Comparison of ENCODE assay signal across 8 mouse cellular contexts in genomic region chr5:74792301-74792700, GRCm38 (mm10).
DNase-seq lines count a peak whose midpoint lies in the region; ATAC-seq and TF ChIP-seq lines count a peak whose summit lies in the region.

No protein-coding gene starts in this region.

- ATAC-seq in heart, embryonic 11.5 days (replicated peaks; ENCODE audit: insufficient number of reproducible peaks, low FRiP score, low TSS enrichment): peak; percentile 63
- ATAC-seq in kidney, embryonic 15.5 days (replicated peaks; ENCODE audit: low FRiP score): peak; percentile 92
- peak; percentile 69 for ATAC-seq in limb, embryonic 13.5 days (ENCODE audit: low FRiP score, low read depth)
- peak; percentile 74 for ATAC-seq in midbrain, embryonic 15.5 days (replicated peaks)

- H3K27me3 ChIP-seq in forebrain, embryonic 10.5 days (ENCODE audit: poor library complexity, severe bottlenecking): peaks cover 36% of the 10 kb centered on the region
- H3K27me3 ChIP-seq in heart, embryonic 11.5 days (ENCODE audit: control insufficient read depth, insufficient read depth, low read length): no peaks in the 10 kb centered on the region
- 0 out of 2 replicates have a peak, but pooled peaks cover 5% of the 10 kb centered on the region for H3K27me3 ChIP-seq in kidney, embryonic 15.5 days
- no peaks in the 10 kb centered on the region for H3K27me3 ChIP-seq in limb, embryonic 13.5 days
- H3K27me3 ChIP-seq in midbrain, embryonic 15.5 days (replicated peaks): 0 out of 2 replicates have a peak, but pooled peaks cover 2% of the 10 kb centered on the region
- no peaks in the 10 kb centered on the region for H3K27me3 ChIP-seq in testis, adult 2 months (ENCODE audit: control insufficient read depth, insufficient read depth, low read length)

- H3K4me1 ChIP-seq in forebrain, embryonic 10.5 days: peaks cover 23% of the 10 kb centered on the region
- H3K4me1 ChIP-seq in heart, embryonic 11.5 days (ENCODE audit: control insufficient read depth, insufficient read depth, low read length): peaks cover 7% of the 10 kb centered on the region
- H3K4me1 ChIP-seq in kidney, embryonic 15.5 days: peaks cover 35% of the 10 kb centered on the region
- H3K4me1 ChIP-seq in limb, embryonic 13.5 days: peaks cover 33% of the 10 kb centered on the region
- peaks cover 11% of the 10 kb centered on the region for H3K4me1 ChIP-seq in midbrain, embryonic 15.5 days
- H3K4me1 ChIP-seq in testis, adult 2 months (ENCODE audit: control insufficient read depth, insufficient read depth, low read length): peaks cover 2% of the 10 kb centered on the region; the same call in 1 of the 2 replicates

- H3K9ac ChIP-seq in heart, embryonic 11.5 days (ENCODE audit: low read depth, low read length): peak overlapping the region; percentile 24
- H3K9ac ChIP-seq in kidney, embryonic 15.5 days: 0 out of 2 replicates have a peak overlapping the region, but pooled peaks have one; percentile 15
- peak overlapping the region; percentile 36; the same call in 1 of the 2 replicates for H3K9ac ChIP-seq in limb, embryonic 13.5 days
- H3K9ac ChIP-seq in midbrain, embryonic 15.5 days: no peak overlapping the region

- DNase-seq in spleen, adult 18-20 months: peak; percentile 11 to 22
- no peak for DNase-seq in spleen, postnatal 4 days (ENCODE audit: low spot score in 2 of 2)
- DNase-seq in forebrain, embryonic 10.5 days (ENCODE audit: extremely low spot score, low spot score): peak; percentile 53

- 4% methylated on average over 7 of the region's 7 CpGs for WGBS in forebrain, embryonic 10.5 days
- WGBS in heart, embryonic 11.5 days (ENCODE audit: insufficient replicate concordance): 1% methylated on average over 7 of the region's 7 CpGs
- under 1% methylated on average over 7 of the region's 7 CpGs for WGBS in kidney, embryonic 15.5 days
- 0% methylated on average over 7 of the region's 7 CpGs for WGBS in limb, embryonic 13.5 days
- under 1% methylated on average over 7 of the region's 7 CpGs for WGBS in midbrain, embryonic 15.5 days

- peak overlapping the region; percentile 32; the same call in 1 of the 2 replicates for H3K4me3 ChIP-seq in forebrain, embryonic 10.5 days
- no peak overlapping the region for H3K4me3 ChIP-seq in heart, embryonic 11.5 days (ENCODE audit: low read depth, low read length)
- H3K4me3 ChIP-seq in kidney, embryonic 15.5 days (replicated peaks): peak overlapping the region; percentile 14
- no peak overlapping the region for H3K4me3 ChIP-seq in limb, embryonic 13.5 days
- H3K4me3 ChIP-seq in midbrain, embryonic 15.5 days: no peak overlapping the region
- H3K4me3 ChIP-seq in testis, adult 2 months (ENCODE audit: control insufficient read depth, low read depth, low read length): no peak overlapping the region

- peak; percentile 18; the same call in 1 of the 2 replicates for TF ChIP-seq CTCF in testis, adult 2 months (IDR thresholded peaks at IDR 0.05; ENCODE audit: control insufficient read depth, insufficient read depth, insufficient replicate concordance, low read depth, low read length)

- no peaks in the 10 kb centered on the region for H3K9me3 ChIP-seq in forebrain, embryonic 10.5 days
- no peaks in the 10 kb centered on the region for H3K9me3 ChIP-seq in heart, embryonic 11.5 days (replicated peaks; ENCODE audit: control insufficient read depth, low read length)
- no peaks in the 10 kb centered on the region for H3K9me3 ChIP-seq in kidney, embryonic 15.5 days (replicated peaks)
- no peaks in the 10 kb centered on the region for H3K9me3 ChIP-seq in limb, embryonic 13.5 days
- no peaks in the 10 kb centered on the region for H3K9me3 ChIP-seq in midbrain, embryonic 15.5 days

- H3K27ac ChIP-seq in forebrain, embryonic 10.5 days: peak overlapping the region; percentile 74
- H3K27ac ChIP-seq in heart, embryonic 11.5 days (ENCODE audit: low read depth, low read length): peak overlapping the region; percentile 67
- peak overlapping the region; percentile 90 for H3K27ac ChIP-seq in kidney, embryonic 15.5 days
- H3K27ac ChIP-seq in limb, embryonic 13.5 days: peak overlapping the region; percentile 93
- no peak overlapping the region for H3K27ac ChIP-seq in midbrain, embryonic 15.5 days
- peak overlapping the region; percentile 23; the same call in 1 of the 2 replicates for H3K27ac ChIP-seq in testis, adult 2 months (ENCODE audit: control insufficient read depth, insufficient read depth, low read depth, low read length)

- no peak for TF ChIP-seq POLR2A in testis, adult 2 months (IDR thresholded peaks at IDR 0.05; ENCODE audit: control insufficient read depth, low read depth, low read length)

- no peaks in the 10 kb centered on the region for H3K36me3 ChIP-seq in forebrain, embryonic 10.5 days (replicated peaks)
- no peaks in the 10 kb centered on the region for H3K36me3 ChIP-seq in heart, embryonic 11.5 days (ENCODE audit: control insufficient read depth, insufficient read depth, low read length)
- H3K36me3 ChIP-seq in kidney, embryonic 15.5 days: no peaks in the 10 kb centered on the region
- H3K36me3 ChIP-seq in limb, embryonic 13.5 days: no peaks in the 10 kb centered on the region
- H3K36me3 ChIP-seq in midbrain, embryonic 15.5 days (replicated peaks): no peaks in the 10 kb centered on the region
- H3K36me3 ChIP-seq in testis, adult 2 months (ENCODE audit: control insufficient read depth, insufficient read depth, low read length): no peaks in the 10 kb centered on the region

- H3K4me2 ChIP-seq in heart, embryonic 11.5 days: peak overlapping the region; percentile 45
- H3K4me2 ChIP-seq in kidney, embryonic 15.5 days: peak overlapping the region; percentile 51
- H3K4me2 ChIP-seq in limb, embryonic 13.5 days (replicated peaks): peak overlapping the region; percentile 51
- peak overlapping the region; percentile 38 for H3K4me2 ChIP-seq in midbrain, embryonic 15.5 days

Comparison
In these comparisons a context has a peak if more than half of its experiments do, and no peak if none do; other contexts are left out.
1. DNase-seq: peak in spleen, adult 18-20 months (2 of 2) and forebrain, embryonic 10.5 days (single experiment); none in spleen, postnatal 4 days (0 of 2).
2. H3K4me3 ChIP-seq: peak in forebrain, embryonic 10.5 days (single experiment) and kidney, embryonic 15.5 days (single experiment); none in heart, embryonic 11.5 days (single experiment), limb, embryonic 13.5 days (single experiment), midbrain, embryonic 15.5 days (single experiment) and testis, adult 2 months (single experiment).
3. Peak in every context shown above with its lines, with median percentiles within 50 percentile points of each other: ATAC-seq and H3K4me2 ChIP-seq.